Mouse (Mus musculus): ENCODE data around the gene Lars2. TPM values are rescaled to one million over a fixed set of nuclear protein-coding genes. Genes with fewer than 3 reads are reported as not detected.

Lars2 gene
- polyA plus RNA-seq, 2 experiments: 230 to 1,005 TPM

GRCm38 (mm10) chr9:123473377-123473776, 106.7 kb downstream of the Lars2 start:
- TF ChIP-seq CTCF (IDR thresholded peaks at IDR 0.05; ENCODE audit: low read depth) (no peak), EP300 (IDR thresholded peaks at IDR 0.05; ENCODE audit: low read depth) (no peak)
- Histone ChIP-seq H3K4me3 (ENCODE audit: insufficient read depth in 1 of 2, low read depth in 2 of 2, low read length in 2 of 2) (no peak overlapping the region), H3K9me3 (ENCODE audit: control insufficient read depth, low read length) (no peaks in the 10 kb centered on the region), H3K27me3 (ENCODE audit: control insufficient read depth, insufficient read depth, low read length) (no peaks in the 10 kb centered on the region), H3K9ac (replicated peaks) (no peak overlapping the region), H3K4me1 (replicated peaks; ENCODE audit: control insufficient read depth in 2 of 2, insufficient read depth in 2 of 2, low read length in 1 of 2) (peaks cover 14 to 18% of the 10 kb centered on the region in 2 experiments; a peak in 3 of 4 replicates), H3K27ac (no peak overlapping the region), H3K36me3 (replicated peaks; ENCODE audit: control insufficient read depth, insufficient read depth, low read depth) (no peaks in the 10 kb centered on the region), H3K4me2 (ENCODE audit: low read depth) (no peak overlapping the region)
- DNase-seq (ENCODE audit: low read depth in 3 of 3, low spot score in 3 of 3) (no peak), ATAC-seq (ENCODE audit: insufficient read depth) (no peak)

- 63% methylated on average over 1 of the region's 1 CpGs for WGBS (ENCODE audit: insufficient replicate concordance)
- H3K4me1 ChIP-seq (replicated peaks; ENCODE audit: control insufficient read depth in 2 of 2, insufficient read depth in 2 of 2, low read length in 1 of 2): peaks cover 16 to 19% of the 10 kb centered on the region in 2 experiments
- no peak overlapping the region for H3K4me3 ChIP-seq (ENCODE audit: insufficient read depth in 1 of 2, low read depth in 2 of 2, low read length in 2 of 2)
- H3K36me3 ChIP-seq (replicated peaks; ENCODE audit: control insufficient read depth, insufficient read depth, low read depth): peaks cover 3% of the 10 kb centered on the region; the same call in 1 of the 2 replicates
- H3K9me3 ChIP-seq (ENCODE audit: control insufficient read depth, low read length): no peaks in the 10 kb centered on the region
- DNase-seq (ENCODE audit: low read depth in 3 of 3, low spot score in 3 of 3) (no peak), ATAC-seq (ENCODE audit: insufficient read depth) (no peak)
- H3K9ac ChIP-seq (replicated peaks): no peak overlapping the region
- no peak overlapping the region for H3K27ac ChIP-seq
- H3K27me3 ChIP-seq (ENCODE audit: control insufficient read depth, insufficient read depth, low read length): no peaks in the 10 kb centered on the region
- H3K4me2 ChIP-seq (ENCODE audit: low read depth): no peak overlapping the region
- TF ChIP-seq EP300 (IDR thresholded peaks at IDR 0.05; ENCODE audit: low read depth) (no peak), CTCF (IDR thresholded peaks at IDR 0.05; ENCODE audit: low read depth) (no peak)
These were observed 108.8 kb downstream of the Lars2 start for GRCm38 (mm10) chr9:123475569-123475968.

- H3K9ac ChIP-seq (replicated peaks): peak overlapping the region; percentile 14
- no peaks in the 10 kb centered on the region for H3K27me3 ChIP-seq (ENCODE audit: control insufficient read depth, insufficient read depth, low read length)
- H3K27ac ChIP-seq: no peak overlapping the region; the same call in 1 of the 2 replicates
- H3K9me3 ChIP-seq (ENCODE audit: control insufficient read depth, low read length): no peaks in the 10 kb centered on the region
- H3K36me3 ChIP-seq (replicated peaks; ENCODE audit: control insufficient read depth, insufficient read depth, low read depth): peaks cover 7% of the 10 kb centered on the region
- peaks cover 37 to 43% of the 10 kb centered on the region in 2 experiments for H3K4me1 ChIP-seq (replicated peaks; ENCODE audit: control insufficient read depth in 2 of 2, insufficient read depth in 2 of 2, low read length in 1 of 2)
- peak; percentile 55 for ATAC-seq (ENCODE audit: insufficient read depth)
- TF ChIP-seq EP300 (IDR thresholded peaks at IDR 0.05; ENCODE audit: low read depth) (no peak), CTCF (IDR thresholded peaks at IDR 0.05; ENCODE audit: low read depth) (peak; percentile 72)
- H3K4me2 ChIP-seq (ENCODE audit: low read depth): peak overlapping the region; percentile 66
- H3K4me3 ChIP-seq (ENCODE audit: insufficient read depth in 1 of 2, low read depth in 2 of 2, low read length in 2 of 2): peak overlapping the region; percentile 42 to 71
- peak in 1 of 3 experiments; percentile 42 for DNase-seq (ENCODE audit: low read depth in 3 of 3, low spot score in 3 of 3)
- WGBS (ENCODE audit: insufficient replicate concordance): 3% methylated on average over 28 of the region's 29 CpGs
These were observed 111.4 kb downstream of the Lars2 start for GRCm38 (mm10) chr9:123478031-123478585.

GRCm38 (mm10) chr9:123478586-123479195, 112.0 kb downstream of the Lars2 start, which contains the start of gene Limd1:
Limd1 (plus strand) TSS chr9:123478706.
- peaks cover 11% of the 10 kb centered on the region for H3K36me3 ChIP-seq (replicated peaks; ENCODE audit: control insufficient read depth, insufficient read depth, low read depth)
- ATAC-seq (ENCODE audit: insufficient read depth) (peak; percentile 76), DNase-seq (ENCODE audit: low read depth in 3 of 3, low spot score in 3 of 3) (peak; percentile 38 to 47 (median 45))
- no peak for TF ChIP-seq EP300 (IDR thresholded peaks at IDR 0.05; ENCODE audit: low read depth)
- peak; percentile 30; the same call in 1 of the 2 replicates for TF ChIP-seq CTCF (IDR thresholded peaks at IDR 0.05; ENCODE audit: low read depth)
- H3K9me3 ChIP-seq (ENCODE audit: control insufficient read depth, low read length): no peaks in the 10 kb centered on the region
- H3K27me3 ChIP-seq (ENCODE audit: control insufficient read depth, insufficient read depth, low read length): no peaks in the 10 kb centered on the region
- peak within 1 kb of the TSS; percentile 80 for H3K9ac ChIP-seq (replicated peaks)
- H3K4me1 ChIP-seq (replicated peaks; ENCODE audit: control insufficient read depth in 2 of 2, insufficient read depth in 2 of 2, low read length in 1 of 2): peaks cover 40 to 46% of the 10 kb centered on the region in 2 experiments
- H3K27ac ChIP-seq: peak within 1 kb of the TSS; percentile 76
- under 1% methylated on average over 43 of the region's 57 CpGs for WGBS (ENCODE audit: insufficient replicate concordance)
- H3K4me2 ChIP-seq (ENCODE audit: low read depth): peak within 1 kb of the TSS; percentile 78
- H3K4me3 ChIP-seq (ENCODE audit: insufficient read depth in 1 of 2, low read depth in 2 of 2, low read length in 2 of 2): peak within 1 kb of the TSS; percentile 71 to 72

GRCm38 (mm10) chr9:123479196-123479669, 112.5 kb downstream of the Lars2 start:
- peak; percentile 9 for ATAC-seq (ENCODE audit: insufficient read depth)

More at GRCm38 (mm10) chr9:123479196-123479669, 112.5 kb downstream of the Lars2 start:
- Histone ChIP-seq H3K4me1 (replicated peaks; ENCODE audit: control insufficient read depth in 2 of 2, insufficient read depth in 2 of 2, low read length in 1 of 2) (peaks cover 40 to 50% of the 10 kb centered on the region in 2 experiments), H3K4me2 (ENCODE audit: low read depth) (peak overlapping the region; percentile 78), H3K4me3 (ENCODE audit: insufficient read depth in 1 of 2, low read depth in 2 of 2, low read length in 2 of 2) (peak overlapping the region; percentile 71 to 72), H3K9ac (replicated peaks) (peak overlapping the region; percentile 80), H3K36me3 (replicated peaks; ENCODE audit: control insufficient read depth, insufficient read depth, low read depth) (peaks cover 15% of the 10 kb centered on the region), H3K27ac (peak overlapping the region; percentile 76), H3K9me3 (ENCODE audit: control insufficient read depth, low read length) (no peaks in the 10 kb centered on the region), H3K27me3 (ENCODE audit: control insufficient read depth, insufficient read depth, low read length) (no peaks in the 10 kb centered on the region)
- TF ChIP-seq EP300 (IDR thresholded peaks at IDR 0.05; ENCODE audit: low read depth) (no peak), CTCF (IDR thresholded peaks at IDR 0.05; ENCODE audit: low read depth) (no peak; the same call in 1 of the 2 replicates)
- DNase-seq (ENCODE audit: low read depth in 3 of 3, low spot score in 3 of 3): no peak
- WGBS (ENCODE audit: insufficient replicate concordance): 19% methylated on average over 17 of the region's 17 CpGs

Data from liver, embryonic 14.5 days (tissue).